Mouse (Mus musculus) liver, embryonic 12.5 days (tissue): ENCODE measurements around the gene Stoml1. TPM values are rescaled to one million over a fixed set of nuclear protein-coding genes. Genes with fewer than 3 reads are reported as not detected.

Source experiments
- ATAC-seq: fragments of 200-750 bp; cut with Nextera tagmentation; 2 replicates; pipeline ENCODE4 v1.8.0; 2017; ENCODE audit warnings: moderate number of reproducible peaks, mild to moderate bottlenecking, moderate library complexity
- H3K27ac ChIP-seq: fragments of 300-500 bp; sonication (generic); 2 replicates; pipeline ENCODE4 v1.5.1; 2016; ENCODE audit warnings: mild to moderate bottlenecking
- H3K27me3 ChIP-seq: fragments of 300-500 bp; sonication (generic); replicated peaks from 2 replicates; pipeline ENCODE4 v1.6.1; 2016; ENCODE audit warnings: mild to moderate bottlenecking, moderate library complexity
- H3K36me3 ChIP-seq: fragments of 300-500 bp; sonication (generic); 2 replicates; pipeline ENCODE4 v1.6.1; 2016; ENCODE audit warnings: mild to moderate bottlenecking, moderate library complexity
- H3K4me1 ChIP-seq: fragments of 300-500 bp; sonication (generic); 2 replicates; pipeline ENCODE4 v1.6.1; 2016
- H3K4me2 ChIP-seq: fragments of 300-500 bp; sonication (generic); 2 replicates; pipeline ENCODE4 v1.6.1; 2016; ENCODE audit warnings: mild to moderate bottlenecking, moderate library complexity
- H3K4me3 ChIP-seq: fragments of 300-500 bp; sonication (generic); 2 replicates; pipeline ENCODE4 v1.5.1; 2016; ENCODE audit warnings: mild to moderate bottlenecking, moderate library complexity
- H3K9ac ChIP-seq: fragments of 300-500 bp; sonication (generic); 2 replicates; pipeline ENCODE4 v1.6.1; 2016; ENCODE audit warnings: mild to moderate bottlenecking, moderate library complexity
- H3K9me3 ChIP-seq: fragments of 300-500 bp; sonication (generic); replicated peaks from 2 replicates; pipeline ENCODE4 v1.6.1; 2016; ENCODE audit warnings: mild to moderate bottlenecking, moderate library complexity
- WGBS: fragments of 180-500 bp; shearing (Covaris S2); methylation state at CpG from one replicate; pipeline ENCODE4 v1.1.7; 2016; ENCODE audit not compliant: insufficient replicate concordance; 5-methylcytosine and 5-hydroxymethylcytosine counted together
- polyA plus RNA-seq: library from polyadenylated mRNA; unstranded; fragments of >200 nt; fragmentation: Nextera tagmentation; extraction: Ambion mirVana; gene quantifications from 2 replicates; pipeline ENCODE4 v1.2.1, GENCODE M21; 2016

Gene Stoml1
- polyA plus RNA-seq, 1 experiment from 2014 or later = 6.5 TPM

GRCm38 (mm10) chr9:58295766-58296361 lies 42.9 kb downstream of the Stoml1 start:
- H3K9me3 ChIP-seq = no peaks in the 10 kb centered on the region
- 42% methylated on average over 9 of the region's 9 CpGs for WGBS
- H3K4me3 ChIP-seq = no peak overlapping the region
- peaks cover 5% of the 10 kb centered on the region for H3K27me3 ChIP-seq
- H3K27ac ChIP-seq = peak overlapping the region; percentile 60
- 0 out of 2 replicates have a peak, but pooled peaks cover 15% of the 10 kb centered on the region for H3K4me1 ChIP-seq
- ATAC-seq = peak; percentile 13; the same call in 1 of the 2 replicates
- H3K36me3 ChIP-seq = no peaks in the 10 kb centered on the region
- H3K9ac ChIP-seq = no peak overlapping the region
- no peak overlapping the region for H3K4me2 ChIP-seq

GRCm38 (mm10) chr9:58297065-58297464 lies 44.1 kb downstream of the Stoml1 start:
- no peak overlapping the region for H3K9ac ChIP-seq
- H3K27ac ChIP-seq = no peak overlapping the region
- no peaks in the 10 kb centered on the region for H3K9me3 ChIP-seq
- no peaks in the 10 kb centered on the region for H3K36me3 ChIP-seq
- H3K27me3 ChIP-seq = peaks cover 5% of the 10 kb centered on the region
- WGBS = 57% methylated on average over 6 of the region's 6 CpGs
- H3K4me2 ChIP-seq = no peak overlapping the region
- 0 out of 2 replicates have a peak, but pooled peaks cover 15% of the 10 kb centered on the region for H3K4me1 ChIP-seq
- ATAC-seq = no peak
- no peak overlapping the region for H3K4me3 ChIP-seq

GRCm38 (mm10) chr9:58297961-58298477 lies 45.1 kb downstream of the Stoml1 start:
- Histone ChIP-seq H3K36me3 (no peaks in the 10 kb centered on the region), H3K27ac (no peak overlapping the region), H3K27me3 (peaks cover 5% of the 10 kb centered on the region), H3K4me3 (no peak overlapping the region), H3K9ac (no peak overlapping the region), H3K4me1 (0 out of 2 replicates have a peak, but pooled peaks cover 15% of the 10 kb centered on the region), H3K9me3 (no peaks in the 10 kb centered on the region), H3K4me2 (no peak overlapping the region)
- WGBS = 69% methylated on average over 4 of the region's 4 CpGs
- ATAC-seq = no peak

GRCm38 (mm10) chr9:58299356-58299799 lies 46.4 kb downstream of the Stoml1 start:
- no peak overlapping the region for H3K27ac ChIP-seq
- 73% methylated on average over 2 of the region's 2 CpGs for WGBS
- no peaks in the 10 kb centered on the region for H3K9me3 ChIP-seq
- peaks cover 10% of the 10 kb centered on the region for H3K27me3 ChIP-seq
- H3K4me1 ChIP-seq = 0 out of 2 replicates have a peak, but pooled peaks cover 18% of the 10 kb centered on the region
- no peak overlapping the region for H3K9ac ChIP-seq
- no peaks in the 10 kb centered on the region for H3K36me3 ChIP-seq
- no peak overlapping the region for H3K4me2 ChIP-seq
- ATAC-seq = no peak
- H3K4me3 ChIP-seq = no peak overlapping the region

- Histone ChIP-seq H3K36me3 (no peaks in the 10 kb centered on the region), H3K9ac (no peak overlapping the region), H3K9me3 (no peaks in the 10 kb centered on the region), H3K4me1 (peaks cover 9% of the 10 kb centered on the region; the same call in 1 of the 2 replicates), H3K27ac (no peak overlapping the region), H3K27me3 (peaks cover 30% of the 10 kb centered on the region), H3K4me2 (no peak overlapping the region), H3K4me3 (no peak overlapping the region)
- 50% methylated on average over 5 of the region's 5 CpGs for WGBS
- ATAC-seq = no peak
Observed at GRCm38 (mm10) chr9:58303115-58303514, 50.2 kb downstream of the Stoml1 start.

- H3K4me1 ChIP-seq = peaks cover 9% of the 10 kb centered on the region; the same call in 1 of the 2 replicates
- no peak overlapping the region; the same call in 1 of the 2 replicates for H3K27ac ChIP-seq
- no peak for ATAC-seq
- no peaks in the 10 kb centered on the region for H3K9me3 ChIP-seq
- no peak overlapping the region for H3K9ac ChIP-seq
- H3K27me3 ChIP-seq = peaks cover 36% of the 10 kb centered on the region
- H3K36me3 ChIP-seq = no peaks in the 10 kb centered on the region
- H3K4me3 ChIP-seq = no peak overlapping the region
- WGBS = 52% methylated on average over 8 of the region's 8 CpGs
- H3K4me2 ChIP-seq = no peak overlapping the region
Observed at GRCm38 (mm10) chr9:58303599-58304271, 50.8 kb downstream of the Stoml1 start.

- peaks cover 51% of the 10 kb centered on the region for H3K27me3 ChIP-seq
- H3K4me2 ChIP-seq = no peak overlapping the region
- H3K27ac ChIP-seq = no peak overlapping the region
- no peaks in the 10 kb centered on the region for H3K36me3 ChIP-seq
- no peak for ATAC-seq
- WGBS = 30% methylated on average over 6 of the region's 6 CpGs
- no peak overlapping the region for H3K9ac ChIP-seq
- H3K9me3 ChIP-seq = no peaks in the 10 kb centered on the region
- peaks cover 9% of the 10 kb centered on the region; the same call in 1 of the 2 replicates for H3K4me1 ChIP-seq
- no peak overlapping the region for H3K4me3 ChIP-seq
Observed at GRCm38 (mm10) chr9:58305686-58306085, 52.7 kb downstream of the Stoml1 start.

GRCm38 (mm10) chr9:58308395-58308794 lies 55.4 kb downstream of the Stoml1 start:
- H3K36me3 ChIP-seq = no peaks in the 10 kb centered on the region
- no peak overlapping the region for H3K4me3 ChIP-seq
- no peaks in the 10 kb centered on the region for H3K9me3 ChIP-seq
- H3K27me3 ChIP-seq = peaks cover 78% of the 10 kb centered on the region
- no peak overlapping the region for H3K4me2 ChIP-seq
- WGBS = 43% methylated on average over 6 of the region's 6 CpGs
- H3K27ac ChIP-seq = no peak overlapping the region
- H3K4me1 ChIP-seq = peaks cover 21% of the 10 kb centered on the region
- no peak overlapping the region for H3K9ac ChIP-seq
- ATAC-seq = no peak

GRCm38 (mm10) chr9:58310043-58310660 lies 57.2 kb downstream of the Stoml1 start:
- Histone ChIP-seq H3K27ac (no peak overlapping the region), H3K9ac (no peak overlapping the region), H3K4me2 (no peak overlapping the region), H3K4me1 (peaks cover 21% of the 10 kb centered on the region), H3K4me3 (no peak overlapping the region), H3K9me3 (no peaks in the 10 kb centered on the region), H3K36me3 (no peaks in the 10 kb centered on the region), H3K27me3 (peaks cover 84% of the 10 kb centered on the region)
- ATAC-seq = no peak
- 60% methylated on average over 14 of the region's 14 CpGs for WGBS

- H3K9ac ChIP-seq = no peak overlapping the region
- H3K4me2 ChIP-seq = peak overlapping the region; percentile 46
- peaks cover 84% of the 10 kb centered on the region for H3K27me3 ChIP-seq
- peaks cover 17% of the 10 kb centered on the region for H3K4me1 ChIP-seq
- no peaks in the 10 kb centered on the region for H3K36me3 ChIP-seq
- WGBS = 52% methylated on average over 33 of the region's 33 CpGs
- H3K27ac ChIP-seq = no peak overlapping the region
- ATAC-seq = no peak
- peak overlapping the region; percentile 33 for H3K4me3 ChIP-seq
- no peaks in the 10 kb centered on the region for H3K9me3 ChIP-seq
Observed at GRCm38 (mm10) chr9:58311191-58311910, 58.4 kb downstream of the Stoml1 start.
